Mouse (Mus musculus) liver, embryonic 11.5 days (tissue): ENCODE measurements around the gene Gata5. TPM values are rescaled to one million over a fixed set of nuclear protein-coding genes. Genes with fewer than 3 reads are reported as not detected.
A peak's percentile ranks its signal among the peaks of the same experiment; 100 is the strongest.

Experiments
- ATAC-seq: fragments of 200-750 bp; cut with Nextera tagmentation; replicated peaks from 2 replicates; pipeline ENCODE4 v1.8.0; 2017; ENCODE audit warnings: moderate number of reproducible peaks, mild to moderate bottlenecking, moderate TSS enrichment, moderate library complexity; ENCODE audit not compliant: low FRiP score
- DNase-seq: peaks from one replicate; pipeline ENCODE4 v3.0.0-alpha.2; 2017; ENCODE audit warnings: low spot score
- H3K27ac ChIP-seq: fragments of 300-500 bp; sonication (generic); 2 replicates; pipeline ENCODE4 v1.5.1; 2014; ENCODE audit warnings: mild to moderate bottlenecking, low read depth, low read length, control low read depth
- H3K27me3 ChIP-seq: fragments of 300-500 bp; sonication (generic); replicated peaks from 2 replicates; pipeline ENCODE4 v1.6.1; 2014; ENCODE audit warnings: low read length, mixed read lengths; ENCODE audit not compliant: control insufficient read depth, insufficient read depth
- H3K36me3 ChIP-seq: fragments of 300-500 bp; sonication (generic); 2 replicates; pipeline ENCODE4 v1.6.1; 2014; ENCODE audit warnings: mild to moderate bottlenecking, low read length, moderate library complexity, mixed read lengths; ENCODE audit not compliant: control insufficient read depth, insufficient read depth
- H3K4me1 ChIP-seq: fragments of 300-500 bp; sonication (generic); replicated peaks from 2 replicates; pipeline ENCODE4 v1.6.1; 2014; ENCODE audit warnings: low read length, mixed read lengths; ENCODE audit not compliant: control insufficient read depth, insufficient read depth
- H3K4me2 ChIP-seq: fragments of 300-500 bp; sonication (generic); 2 replicates; pipeline ENCODE4 v1.6.1; 2014; ENCODE audit warnings: mild to moderate bottlenecking, control low read depth, moderate library complexity
- H3K4me3 ChIP-seq: fragments of 300-500 bp; sonication (generic); 2 replicates; pipeline ENCODE4 v1.5.1; 2014; ENCODE audit warnings: low read depth, low read length, control low read depth
- H3K9ac ChIP-seq: fragments of 300-500 bp; sonication (generic); 2 replicates; pipeline ENCODE4 v1.6.1; 2014; ENCODE audit warnings: low read depth, low read length, control low read depth
- H3K9me3 ChIP-seq: fragments of 300-500 bp; sonication (generic); 2 replicates; pipeline ENCODE4 v1.6.1; 2016; ENCODE audit warnings: low read length, inconsistent platforms, mixed read lengths; ENCODE audit not compliant: control insufficient read depth
- WGBS: fragments of 180-500 bp; shearing (Covaris S2); extraction: QIAGEN DNeasy Blood & Tissue Kit; methylation state at CpG from one replicate; pipeline ENCODE4 v1.1.7; 2014; 5-methylcytosine and 5-hydroxymethylcytosine counted together
- polyA plus RNA-seq: library from polyadenylated mRNA; unstranded; fragments of >200 nt; fragmentation: Nextera tagmentation; extraction: Ambion mirVana; gene quantifications from 2 replicates; pipeline ENCODE4 v1.2.1, GENCODE M21; 2014

Gata5 gene
- polyA plus RNA-seq, 1 experiment from 2014 or later = 7.6 TPM

- H3K4me3 ChIP-seq = no peak within 1 kb of the TSS
- 39% methylated on average over 16 of the region's 16 CpGs for WGBS
- H3K4me1 ChIP-seq = peaks cover 7% of the 10 kb centered on the region; the same call in 1 of the 2 replicates
- no peaks in the 10 kb centered on the region for H3K36me3 ChIP-seq
- no peak within 1 kb of the TSS for H3K9ac ChIP-seq
- H3K9me3 ChIP-seq = no peaks in the 10 kb centered on the region
- H3K27me3 ChIP-seq = no peaks in the 10 kb centered on the region
- ATAC-seq = no peak
- no peak within 1 kb of the TSS for H3K27ac ChIP-seq
- no peak for DNase-seq
- no peak within 1 kb of the TSS for H3K4me2 ChIP-seq
Observed at GRCm38 (mm10) chr2:180289440-180290108, 44.9 kb downstream of the Gata5 start, which contains the start of gene Rbbp8nl. Gene Rbbp8nl, minus strand, starts transcription at chr2:180289879.

- no peak for ATAC-seq
Observed at GRCm38 (mm10) chr2:180288966-180289365, 45.5 kb downstream of the Gata5 start.

GRCm38 (mm10) chr2:180279321-180279720 lies 55.2 kb downstream of the Gata5 start:
- H3K4me1 ChIP-seq = peaks cover 21% of the 10 kb centered on the region
- no peaks in the 10 kb centered on the region for H3K9me3 ChIP-seq
- H3K27me3 ChIP-seq = no peaks in the 10 kb centered on the region
- no peak overlapping the region for H3K27ac ChIP-seq
- DNase-seq = no peak
- H3K9ac ChIP-seq = no peak overlapping the region
- no peaks in the 10 kb centered on the region for H3K36me3 ChIP-seq
- H3K4me3 ChIP-seq = no peak overlapping the region
- no peak overlapping the region for H3K4me2 ChIP-seq
- ATAC-seq = no peak
- 78% methylated on average over 8 of the region's 8 CpGs for WGBS

More at GRCm38 (mm10) chr2:180288966-180289365, 45.5 kb downstream of the Gata5 start:
- Histone ChIP-seq H3K4me3 (no peak overlapping the region), H3K36me3 (no peaks in the 10 kb centered on the region), H3K27ac (no peak overlapping the region), H3K9ac (no peak overlapping the region), H3K4me1 (peaks cover 5% of the 10 kb centered on the region; the same call in 1 of the 2 replicates), H3K9me3 (no peaks in the 10 kb centered on the region), H3K4me2 (no peak overlapping the region), H3K27me3 (no peaks in the 10 kb centered on the region)
- WGBS = 49% methylated on average over 11 of the region's 11 CpGs
- DNase-seq = no peak

GRCm38 (mm10) chr2:180277773-180278320 lies 56.7 kb downstream of the Gata5 start:
- DNase-seq = no peak
- no peak overlapping the region for H3K27ac ChIP-seq

GRCm38 (mm10) chr2:180276851-180277259 lies 57.6 kb downstream of the Gata5 start:
- 34% methylated on average over 8 of the region's 8 CpGs for WGBS
- no peaks in the 10 kb centered on the region for H3K36me3 ChIP-seq
- no peaks in the 10 kb centered on the region for H3K27me3 ChIP-seq
- H3K9ac ChIP-seq = no peak overlapping the region
- DNase-seq (no peak), ATAC-seq (no peak)
- H3K4me1 ChIP-seq = peaks cover 34% of the 10 kb centered on the region
- 0 out of 2 replicates have a peak overlapping the region, but pooled peaks have one; percentile 14 for H3K4me3 ChIP-seq
- no peaks in the 10 kb centered on the region for H3K9me3 ChIP-seq
- H3K4me2 ChIP-seq = peak overlapping the region; percentile 54
- no peak overlapping the region; the same call in 1 of the 2 replicates for H3K27ac ChIP-seq

More at GRCm38 (mm10) chr2:180277773-180278320, 56.7 kb downstream of the Gata5 start:
- peaks cover 25% of the 10 kb centered on the region for H3K4me1 ChIP-seq
- H3K4me2 ChIP-seq = no peak overlapping the region
- H3K9ac ChIP-seq = no peak overlapping the region
- ATAC-seq = no peak
- no peaks in the 10 kb centered on the region for H3K9me3 ChIP-seq
- 70% methylated on average over 8 of the region's 8 CpGs for WGBS
- no peaks in the 10 kb centered on the region for H3K36me3 ChIP-seq
- H3K27me3 ChIP-seq = no peaks in the 10 kb centered on the region
- no peak overlapping the region for H3K4me3 ChIP-seq

GRCm38 (mm10) chr2:180276385-180276784 lies 58.1 kb downstream of the Gata5 start:
- Histone ChIP-seq H3K4me2 (peak overlapping the region; percentile 54), H3K27me3 (no peaks in the 10 kb centered on the region), H3K9ac (no peak overlapping the region), H3K4me3 (no peak overlapping the region), H3K36me3 (no peaks in the 10 kb centered on the region), H3K9me3 (no peaks in the 10 kb centered on the region), H3K27ac (no peak overlapping the region; the same call in 1 of the 2 replicates), H3K4me1 (peaks cover 37% of the 10 kb centered on the region)
- DNase-seq (no peak), ATAC-seq (no peak)
- 35% methylated on average over 4 of the region's 4 CpGs for WGBS

GRCm38 (mm10) chr2:180275836-180276235 lies 58.7 kb downstream of the Gata5 start:
- DNase-seq (peak; percentile 79), ATAC-seq (peak; percentile 8; the same call in 1 of the 2 replicates)
- Histone ChIP-seq H3K9me3 (no peaks in the 10 kb centered on the region), H3K27ac (no peak overlapping the region), H3K27me3 (no peaks in the 10 kb centered on the region), H3K4me3 (no peak overlapping the region), H3K4me1 (peaks cover 37% of the 10 kb centered on the region), H3K9ac (no peak overlapping the region), H3K4me2 (peak overlapping the region; percentile 54), H3K36me3 (no peaks in the 10 kb centered on the region)
- WGBS = 2% methylated on average over 8 of the region's 8 CpGs
